Mouse (Mus musculus) v-Abl transformed pro-B cells (cell line): ENCODE results near the gene Olfr1275.

Source experiments
- in situ Hi-C, 2 experiments: fragments of 400-800 bp; cut with MboI; formaldehyde crosslinking; loops; one replicate each; pipeline ENCODE4 v1.15.1; 2025; ENCODE audit not compliant: unreplicated experiment in 2 of 2

The Olfr1275 gene

DNA sequence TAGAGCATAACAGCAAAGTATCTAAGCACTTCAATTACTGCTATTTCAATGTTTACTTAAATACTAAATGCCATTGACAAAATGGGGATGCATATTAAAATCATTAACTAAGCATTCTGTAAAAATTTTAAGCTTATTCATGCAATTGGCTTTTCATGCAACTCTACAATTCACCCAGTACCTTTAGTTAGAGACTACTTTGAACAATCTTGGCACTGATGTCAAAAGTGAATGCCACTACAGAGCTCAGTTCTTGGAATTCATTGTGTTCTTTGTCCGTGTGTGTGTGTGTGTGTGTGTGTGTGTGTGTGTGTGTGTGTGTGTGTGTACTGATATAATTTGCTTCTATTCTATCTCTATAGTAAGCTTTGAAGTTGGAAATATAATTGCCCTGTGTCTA is at the start of gene Olfr1275:
TSS of gene Olfr1275 (minus strand) at position 101 of the 400 bp plus-strand sequence.
- in situ Hi-C loops = no loop called here

DNA sequence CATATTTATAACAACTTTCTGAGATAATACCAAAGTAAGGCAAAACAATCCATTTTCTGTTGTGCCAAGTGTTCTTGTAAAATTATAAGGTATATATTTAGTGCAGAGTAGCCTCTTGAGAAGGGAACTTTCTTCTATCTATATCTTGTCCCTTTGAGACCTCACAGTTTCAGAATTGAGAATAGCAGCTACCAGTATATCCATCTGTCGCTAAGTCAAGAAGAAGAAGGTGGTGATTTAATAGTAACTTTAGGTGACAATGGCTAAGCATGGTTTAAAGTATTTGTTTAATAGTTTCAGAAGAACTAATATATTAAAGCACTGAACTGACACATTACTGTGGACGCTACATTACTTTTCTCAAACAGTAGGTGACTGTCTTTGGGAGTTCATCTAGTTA is 38.9 kb upstream of the Olfr1275 start, which contains the start of gene Olfr1277:
TSS of gene Olfr1277 (minus strand) at position 101 of the 400 bp plus-strand sequence.
- in situ Hi-C loops = no loop called here

DNA sequence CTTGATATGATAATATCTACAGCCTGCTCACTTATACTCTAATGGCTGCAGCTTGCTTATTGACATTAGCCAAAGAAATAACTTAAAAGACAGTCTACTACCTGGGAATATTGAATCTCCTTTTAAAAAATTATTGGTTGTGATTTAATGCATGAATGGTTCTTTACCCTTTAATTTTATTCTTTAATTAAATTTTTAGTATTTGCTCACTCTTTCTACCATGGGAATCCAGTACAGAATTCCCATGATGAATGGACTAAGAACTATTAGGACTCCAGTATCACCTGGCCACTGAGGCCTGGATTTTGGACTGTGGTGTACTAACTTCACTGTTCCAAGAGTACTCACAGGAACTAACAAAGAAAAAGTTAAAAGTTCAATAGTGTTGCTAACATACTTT is 19.1 kb upstream of the Olfr1275 start, which contains the start of gene Olfr1276:
TSS of gene Olfr1276 (plus strand) at position 301 of the 400 bp plus-strand sequence.
- in situ Hi-C loops = no loop called here

DNA sequence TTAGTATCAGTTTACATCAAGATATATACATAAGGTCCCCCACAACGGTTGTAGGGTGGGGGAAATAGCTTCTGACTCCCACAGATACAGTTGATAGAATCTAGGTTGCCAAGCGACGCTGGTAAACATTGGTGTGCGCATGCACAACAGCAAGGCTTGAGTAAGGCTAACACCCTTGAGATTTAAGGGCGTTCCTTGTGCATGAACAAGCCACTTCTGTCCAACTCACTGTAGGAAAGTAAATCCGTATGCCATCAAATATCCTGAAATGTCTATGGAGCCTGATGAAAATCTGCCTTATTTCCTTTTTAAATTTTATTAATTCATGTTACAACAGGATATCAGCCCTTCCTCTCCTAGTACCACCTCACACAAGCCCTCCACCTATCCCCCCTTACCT is 5.6 kb downstream of the Olfr1275 start, which contains the start of gene 4930430A15Rik:
TSS of gene 4930430A15Rik (minus strand) at position 101 of the 400 bp plus-strand sequence.
- in situ Hi-C loops = no loop called here

DNA sequence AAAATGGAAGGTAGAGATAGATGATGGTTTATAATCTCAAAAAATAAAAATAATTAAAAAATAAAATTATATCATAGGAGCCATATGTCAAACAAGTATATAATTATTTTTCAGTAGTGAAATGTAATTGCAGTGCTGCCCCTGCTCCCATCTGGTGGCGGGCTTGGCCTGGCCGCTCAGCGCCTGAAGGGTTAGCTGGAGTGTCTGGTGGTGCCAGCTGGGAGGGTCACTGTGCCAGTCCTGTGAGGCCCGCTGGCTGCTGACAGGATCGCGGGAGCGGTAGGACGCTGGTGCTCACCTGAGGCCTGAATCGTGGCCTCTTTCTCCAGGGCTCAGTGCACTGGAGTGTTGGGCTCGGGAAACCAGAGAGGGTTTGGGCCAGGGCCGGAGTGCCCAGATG is 53.0 kb downstream of the Olfr1275 start:
- in situ Hi-C loops = no loop called here
